Mouse (Mus musculus) erythroblast, embryonic 14.5 days (primary cell): ENCODE results near the gene Mlxipl.

Experiments
- GATA1 ChIP-seq: IDR thresholded peaks from 2 replicates; pipeline ENCODE4 v1.6.1; 2012; ENCODE audit warnings: low read length, inconsistent platforms, mixed read lengths
- TAL1 ChIP-seq: IDR thresholded peaks from 3 replicates; pipeline ENCODE4 v1.6.1; 2012; ENCODE audit warnings: low read length, inconsistent platforms, mixed read lengths

- TF ChIP-seq TAL1 (no peak), GATA1 (no peak)
These were observed 77.2 kb downstream of the Mlxipl start for GRCm38 (mm10) chr5:135166909-135167308.
